Mouse (Mus musculus): ENCODE data around the gene Thada. TPM values are rescaled to one million over a fixed set of nuclear protein-coding genes. Genes with fewer than 3 reads are reported as not detected.
A peak's percentile ranks its signal among the peaks of the same experiment; 100 is the strongest.

Thada gene
- polyA plus RNA-seq, 1 experiment from 2014 or later, result 8.1 TPM

GRCm38 (mm10) chr17:84161231-84161854, 304.7 kb downstream of the Thada start:
- peak overlapping the region in 1 of 2 experiments; percentile 55; a peak in 2 of 4 replicates for H3K27ac ChIP-seq (replicated peaks in 1 of 2; ENCODE audit: control insufficient read depth in 1 of 2, insufficient read depth in 1 of 2, low read depth in 2 of 2, low read length in 2 of 2)
- H3K36me3 ChIP-seq (ENCODE audit: control insufficient read depth, insufficient read depth, low read length), result no peaks in the 10 kb centered on the region
- no peaks in the 10 kb centered on the region for H3K9me3 ChIP-seq (ENCODE audit: control insufficient read depth, low read length)
- WGBS, result 37% methylated on average over 6 of the region's 6 CpGs
- no peak overlapping the region for H3K4me2 ChIP-seq (ENCODE audit: low read length)
- H3K27me3 ChIP-seq (ENCODE audit: control insufficient read depth, insufficient read depth, low read length), result no peaks in the 10 kb centered on the region
- peaks cover 24 to 30% of the 10 kb centered on the region in 2 experiments for H3K4me1 ChIP-seq (ENCODE audit: control insufficient read depth in 2 of 2, insufficient read depth in 2 of 2, low read length in 2 of 2)
- H3K4me3 ChIP-seq (ENCODE audit: control insufficient read depth in 1 of 2, insufficient read depth in 1 of 2, low read depth in 1 of 2, low read length in 2 of 2), result no peak overlapping the region
- no peak overlapping the region for H3K9ac ChIP-seq (ENCODE audit: low read length)
- ATAC-seq (ENCODE audit: insufficient number of reproducible peaks, insufficient read depth, low FRiP score, low read depth), result peak; percentile 18; the same call in 1 of the 2 replicates

GRCm38 (mm10) chr17:84158891-84159290, 307.1 kb downstream of the Thada start:
- Histone ChIP-seq H3K4me1 (ENCODE audit: control insufficient read depth in 2 of 2, insufficient read depth in 2 of 2, low read length in 2 of 2) (peaks cover 24 to 35% of the 10 kb centered on the region in 2 experiments), H3K9ac (ENCODE audit: low read length) (no peak overlapping the region), H3K9me3 (ENCODE audit: control insufficient read depth, low read length) (no peaks in the 10 kb centered on the region), H3K27ac (replicated peaks in 1 of 2; ENCODE audit: control insufficient read depth in 1 of 2, insufficient read depth in 1 of 2, low read depth in 2 of 2, low read length in 2 of 2) (no peak overlapping the region), H3K27me3 (ENCODE audit: control insufficient read depth, insufficient read depth, low read length) (no peaks in the 10 kb centered on the region), H3K36me3 (ENCODE audit: control insufficient read depth, insufficient read depth, low read length) (no peaks in the 10 kb centered on the region), H3K4me3 (ENCODE audit: control insufficient read depth in 1 of 2, insufficient read depth in 1 of 2, low read depth in 1 of 2, low read length in 2 of 2) (no peak overlapping the region), H3K4me2 (ENCODE audit: low read length) (no peak overlapping the region)
- ATAC-seq (ENCODE audit: insufficient number of reproducible peaks, insufficient read depth, low FRiP score, low read depth), result no peak
- WGBS, result 79% methylated on average over 15 of the region's 15 CpGs

- H3K4me2 ChIP-seq (ENCODE audit: low read length), result no peak overlapping the region
- no peaks in the 10 kb centered on the region for H3K9me3 ChIP-seq (ENCODE audit: control insufficient read depth, low read length)
- H3K27ac ChIP-seq (replicated peaks in 1 of 2; ENCODE audit: control insufficient read depth in 1 of 2, insufficient read depth in 1 of 2, low read depth in 2 of 2, low read length in 2 of 2), result no peak overlapping the region
- H3K36me3 ChIP-seq (ENCODE audit: control insufficient read depth, insufficient read depth, low read length), result no peaks in the 10 kb centered on the region
- ATAC-seq (ENCODE audit: insufficient number of reproducible peaks, insufficient read depth, low FRiP score, low read depth), result no peak
- no peaks in the 10 kb centered on the region for H3K27me3 ChIP-seq (ENCODE audit: control insufficient read depth, insufficient read depth, low read length)
- WGBS, result 85% methylated on average over 12 of the region's 12 CpGs
- H3K4me3 ChIP-seq (ENCODE audit: control insufficient read depth in 1 of 2, insufficient read depth in 1 of 2, low read depth in 1 of 2, low read length in 2 of 2), result no peak overlapping the region
- H3K4me1 ChIP-seq (ENCODE audit: control insufficient read depth in 2 of 2, insufficient read depth in 2 of 2, low read length in 2 of 2), result peaks cover 24 to 37% of the 10 kb centered on the region in 2 experiments
- H3K9ac ChIP-seq (ENCODE audit: low read length), result no peak overlapping the region
Observed at GRCm38 (mm10) chr17:84158461-84158795, 307.6 kb downstream of the Thada start.

GRCm38 (mm10) chr17:84157743-84158460, 308.1 kb downstream of the Thada start:
- Histone ChIP-seq H3K4me3 (ENCODE audit: control insufficient read depth in 1 of 2, insufficient read depth in 1 of 2, low read depth in 1 of 2, low read length in 2 of 2) (no peak overlapping the region), H3K9me3 (ENCODE audit: control insufficient read depth, low read length) (no peaks in the 10 kb centered on the region), H3K27ac (replicated peaks in 1 of 2; ENCODE audit: control insufficient read depth in 1 of 2, insufficient read depth in 1 of 2, low read depth in 2 of 2, low read length in 2 of 2) (no peak overlapping the region), H3K4me1 (ENCODE audit: control insufficient read depth in 2 of 2, insufficient read depth in 2 of 2, low read length in 2 of 2) (peaks cover 28 to 41% of the 10 kb centered on the region in 2 experiments), H3K9ac (ENCODE audit: low read length) (no peak overlapping the region), H3K4me2 (ENCODE audit: low read length) (no peak overlapping the region), H3K36me3 (ENCODE audit: control insufficient read depth, insufficient read depth, low read length) (no peaks in the 10 kb centered on the region), H3K27me3 (ENCODE audit: control insufficient read depth, insufficient read depth, low read length) (no peaks in the 10 kb centered on the region)
- WGBS, result 45% methylated on average over 6 of the region's 6 CpGs
- ATAC-seq (ENCODE audit: insufficient number of reproducible peaks, insufficient read depth, low FRiP score, low read depth), result no peak

- 54% methylated on average over 19 of the region's 19 CpGs for WGBS
- Histone ChIP-seq H3K4me2 (ENCODE audit: low read length) (no peak overlapping the region), H3K9ac (ENCODE audit: low read length) (no peak overlapping the region), H3K9me3 (ENCODE audit: control insufficient read depth, low read length) (no peaks in the 10 kb centered on the region), H3K27me3 (ENCODE audit: control insufficient read depth, insufficient read depth, low read length) (no peaks in the 10 kb centered on the region), H3K4me1 (ENCODE audit: control insufficient read depth in 2 of 2, insufficient read depth in 2 of 2, low read length in 2 of 2) (peaks cover 32 to 44% of the 10 kb centered on the region in 2 experiments), H3K36me3 (ENCODE audit: control insufficient read depth, insufficient read depth, low read length) (no peaks in the 10 kb centered on the region), H3K4me3 (ENCODE audit: control insufficient read depth in 1 of 2, insufficient read depth in 1 of 2, low read depth in 1 of 2, low read length in 2 of 2) (no peak overlapping the region), H3K27ac (replicated peaks in 1 of 2; ENCODE audit: control insufficient read depth in 1 of 2, insufficient read depth in 1 of 2, low read depth in 2 of 2, low read length in 2 of 2) (no peak overlapping the region)
- ATAC-seq (ENCODE audit: insufficient number of reproducible peaks, insufficient read depth, low FRiP score, low read depth), result no peak
Observed at GRCm38 (mm10) chr17:84156748-84157742, 309.0 kb downstream of the Thada start.

- no peak for ATAC-seq (ENCODE audit: insufficient number of reproducible peaks, insufficient read depth, low FRiP score, low read depth)
- WGBS, result 68% methylated on average over 13 of the region's 13 CpGs
- H3K27me3 ChIP-seq (ENCODE audit: control insufficient read depth, insufficient read depth, low read length), result no peaks in the 10 kb centered on the region
- no peaks in the 10 kb centered on the region for H3K9me3 ChIP-seq (ENCODE audit: control insufficient read depth, low read length)
- no peak overlapping the region for H3K9ac ChIP-seq (ENCODE audit: low read length)
- no peak overlapping the region for H3K4me3 ChIP-seq (ENCODE audit: control insufficient read depth in 1 of 2, insufficient read depth in 1 of 2, low read depth in 1 of 2, low read length in 2 of 2)
- H3K36me3 ChIP-seq (ENCODE audit: control insufficient read depth, insufficient read depth, low read length), result no peaks in the 10 kb centered on the region
- no peak overlapping the region for H3K27ac ChIP-seq (replicated peaks in 1 of 2; ENCODE audit: control insufficient read depth in 1 of 2, insufficient read depth in 1 of 2, low read depth in 2 of 2, low read length in 2 of 2)
- H3K4me1 ChIP-seq (ENCODE audit: control insufficient read depth in 2 of 2, insufficient read depth in 2 of 2, low read length in 2 of 2), result peaks cover 26 to 35% of the 10 kb centered on the region in 2 experiments
- H3K4me2 ChIP-seq (ENCODE audit: low read length), result no peak overlapping the region
Observed at GRCm38 (mm10) chr17:84156227-84156573, 309.8 kb downstream of the Thada start.

- H3K9ac ChIP-seq (ENCODE audit: low read length), result no peak overlapping the region
- 76% methylated on average over 8 of the region's 8 CpGs for WGBS
- no peak overlapping the region for H3K27ac ChIP-seq (replicated peaks in 1 of 2; ENCODE audit: control insufficient read depth in 1 of 2, insufficient read depth in 1 of 2, low read depth in 2 of 2, low read length in 2 of 2)
Observed at GRCm38 (mm10) chr17:84155516-84156226, 310.3 kb downstream of the Thada start.

More at GRCm38 (mm10) chr17:84155516-84156226, 310.3 kb downstream of the Thada start:
- Histone ChIP-seq H3K4me2 (ENCODE audit: low read length) (no peak overlapping the region), H3K4me1 (ENCODE audit: control insufficient read depth in 2 of 2, insufficient read depth in 2 of 2, low read length in 2 of 2) (peaks cover 24 to 32% of the 10 kb centered on the region in 2 experiments), H3K9me3 (ENCODE audit: control insufficient read depth, low read length) (no peaks in the 10 kb centered on the region), H3K4me3 (ENCODE audit: control insufficient read depth in 1 of 2, insufficient read depth in 1 of 2, low read depth in 1 of 2, low read length in 2 of 2) (no peak overlapping the region), H3K36me3 (ENCODE audit: control insufficient read depth, insufficient read depth, low read length) (no peaks in the 10 kb centered on the region), H3K27me3 (ENCODE audit: control insufficient read depth, insufficient read depth, low read length) (no peaks in the 10 kb centered on the region)
- no peak for ATAC-seq (ENCODE audit: insufficient number of reproducible peaks, insufficient read depth, low FRiP score, low read depth)

Measured in heart, embryonic 14.5 days (tissue).